Mouse (Mus musculus) heart, postnatal 25 days (tissue): ENCODE data around the gene Gm10961. TPM values are rescaled to one million over a fixed set of nuclear protein-coding genes. Genes with fewer than 3 reads are reported as not detected.

ENCODE experiments used
- DNase-seq: peaks from one replicate; pipeline ENCODE4 v3.0.0; 2022; ENCODE audit warnings: low spot score
- intact Hi-C: fragments of 180-260 bp; cut with DNase I; formaldehyde crosslinking; loops from one replicate; pipeline ENCODE4 v1.15.1; 2025
- total RNA-seq, 2 experiments: library from RNA; stranded (reverse); gene quantifications; 2 replicates each; pipeline ENCODE4 v1.2.3; 2021

Gene Gm10961
- not detected for total RNA-seq

- no peak for DNase-seq
Observed at GRCm38 (mm10) chr3:107630682-107631522, at the start of gene Gm10961. Gene Gm10961, plus strand, starts transcription at chr3:107631322.

DNA sequence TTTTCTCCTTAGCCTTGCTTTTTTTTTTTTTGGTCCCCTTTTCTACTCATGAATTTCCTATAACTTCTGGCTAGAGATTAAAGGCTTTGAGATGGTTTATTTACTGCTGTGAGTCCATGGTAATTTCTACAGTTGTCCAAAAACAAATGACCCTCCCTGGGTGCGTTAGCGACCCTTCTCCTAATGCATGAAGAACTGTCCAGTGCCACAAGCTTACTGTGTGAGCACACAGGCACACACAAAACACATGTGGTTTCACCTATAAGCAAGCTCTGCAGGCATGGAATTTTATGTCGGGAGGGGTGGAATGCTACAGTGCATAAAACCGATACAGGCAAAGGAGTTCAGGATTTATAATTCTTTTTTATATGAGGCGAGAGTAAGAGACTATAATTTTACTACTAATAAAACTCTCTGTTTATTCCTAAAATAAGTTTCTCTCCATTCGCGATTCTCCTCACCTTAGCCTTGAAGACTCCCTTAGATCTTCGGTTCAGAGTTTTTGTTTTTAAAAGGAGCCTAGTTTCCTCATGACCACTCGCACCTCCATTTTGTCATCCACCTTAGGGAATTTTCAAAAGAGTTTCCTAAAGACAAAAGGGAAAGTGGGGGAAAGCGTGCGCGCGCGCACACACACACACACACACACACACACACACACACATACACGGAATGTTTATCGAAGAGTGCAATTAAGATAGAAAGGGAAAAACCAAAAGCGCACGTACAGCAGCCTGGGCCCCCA is 48.8 kb upstream of the Gm10961 start:
- intact Hi-C loops: no loop called here

More at GRCm38 (mm10) chr3:107630682-107631522, at the start of gene Gm10961:
- intact Hi-C loops: loop anchor here (10.0 kb wide), 1 partner anchor 434 kb away; no protein-coding TSS in a partner anchor

GRCm38 (mm10) chr3:107582875-107583767 is 48.0 kb upstream of the Gm10961 start:
- intact Hi-C loops: no loop called here
- no peak for DNase-seq

More for the DNA sequence above, 48.8 kb upstream of the Gm10961 start:
- no peak for DNase-seq

DNA sequence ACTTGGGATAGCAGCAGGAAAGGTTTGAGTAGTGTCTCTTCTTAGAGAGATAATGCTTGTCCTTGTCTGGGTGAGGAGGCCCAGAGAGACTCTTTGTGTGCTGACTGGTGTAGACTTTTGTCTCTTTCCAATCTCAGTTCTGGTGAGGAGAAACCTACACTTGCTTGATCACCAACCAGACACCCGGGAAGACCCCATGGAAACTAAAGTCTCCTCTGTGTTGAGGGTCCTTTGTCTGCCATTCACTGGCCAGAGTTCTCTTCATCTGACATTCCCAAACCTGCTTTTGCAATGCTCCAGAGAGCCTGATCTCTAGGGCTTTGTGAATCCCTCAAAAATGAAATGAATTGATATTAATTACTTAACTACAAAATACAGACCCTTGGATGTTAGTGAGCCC is 47.2 kb upstream of the Gm10961 start:
- intact Hi-C loops: no loop called here
- no peak for DNase-seq

DNA sequence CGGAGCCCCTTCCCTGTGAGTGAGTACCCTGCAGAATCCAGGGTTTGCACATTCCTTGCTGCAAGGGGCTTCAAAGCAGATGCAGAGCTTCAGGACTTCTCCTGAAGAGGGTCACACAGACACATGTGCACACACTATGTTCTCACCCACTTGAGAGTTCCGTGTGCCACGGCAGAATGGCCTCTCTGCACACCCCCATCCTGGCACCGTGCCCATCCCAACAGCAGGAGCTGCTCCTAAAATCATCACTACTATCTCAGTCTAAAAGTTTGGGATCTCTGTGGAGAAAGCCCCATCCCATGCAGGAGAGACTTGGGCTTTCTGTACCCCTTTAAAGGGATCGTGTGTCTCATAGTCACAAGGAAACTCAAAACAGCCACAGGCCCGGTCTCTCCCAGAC is 44.6 kb upstream of the Gm10961 start:
- no peak for DNase-seq
- intact Hi-C loops: no loop called here

GRCm38 (mm10) chr3:107591612-107592011 is 39.5 kb upstream of the Gm10961 start:
- no peak for DNase-seq
- intact Hi-C loops: no loop called here

DNA sequence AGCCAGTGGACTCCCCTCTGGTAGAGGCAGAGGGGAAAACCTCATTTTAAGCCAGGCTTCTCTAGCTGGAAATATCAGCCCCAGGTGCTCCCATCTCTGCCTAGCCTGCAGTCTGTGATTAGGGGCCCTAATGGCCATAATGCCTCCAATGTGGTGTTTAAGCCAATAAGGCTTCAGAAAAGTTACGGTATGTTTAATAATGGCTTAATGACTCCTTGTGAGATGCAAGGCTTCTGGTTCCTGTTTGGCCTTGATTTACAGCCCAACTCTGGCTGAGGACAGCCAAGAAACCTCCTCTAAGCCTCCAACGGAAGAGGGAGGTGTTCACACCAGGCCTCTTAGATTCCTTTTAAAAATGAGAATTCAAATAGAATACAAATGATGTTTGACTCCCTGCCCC is 37.5 kb upstream of the Gm10961 start:
- DNase-seq: no peak
- intact Hi-C loops: no loop called here

- intact Hi-C loops: no loop called here
- DNase-seq: no peak
Observed at GRCm38 (mm10) chr3:107594662-107595263, 36.4 kb upstream of the Gm10961 start, which contains the start of gene Alx3. Gene Alx3, plus strand, starts transcription at chr3:107595031.

DNA sequence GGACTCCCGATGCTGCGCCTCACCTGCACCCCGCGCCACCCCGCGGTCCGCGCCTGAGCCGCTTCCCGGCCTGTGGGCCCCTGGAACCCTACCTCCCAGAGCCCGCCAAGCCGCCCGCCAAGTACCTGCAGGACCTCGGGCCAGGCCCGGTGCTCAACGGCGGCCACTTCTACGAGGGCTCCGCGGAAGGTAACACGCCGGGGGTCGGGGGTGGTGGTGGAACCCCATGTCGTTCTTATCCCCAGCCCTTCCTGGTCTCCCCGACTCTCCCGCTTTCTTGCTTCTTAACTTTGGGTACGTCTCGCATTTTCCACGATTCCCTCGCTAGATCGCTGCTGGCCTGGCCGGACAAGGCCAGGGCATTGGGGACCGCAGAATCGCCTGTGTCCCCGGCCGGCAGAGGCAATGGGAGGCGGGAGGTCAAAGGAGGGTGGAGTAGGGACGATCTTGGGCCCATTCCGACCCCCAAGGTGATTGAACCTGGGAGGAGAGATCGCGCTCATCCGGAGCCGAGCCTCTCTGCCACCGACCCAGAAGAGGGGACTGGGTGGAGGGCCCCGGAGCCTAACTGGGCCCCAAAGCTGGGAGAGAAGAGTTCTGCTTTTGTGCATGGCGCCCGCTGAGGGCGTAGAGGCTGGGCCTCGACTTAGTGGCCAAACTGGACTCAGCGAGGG is 35.7 kb upstream of the Gm10961 start:
- intact Hi-C loops: no loop called here
- no peak for DNase-seq

DNA sequence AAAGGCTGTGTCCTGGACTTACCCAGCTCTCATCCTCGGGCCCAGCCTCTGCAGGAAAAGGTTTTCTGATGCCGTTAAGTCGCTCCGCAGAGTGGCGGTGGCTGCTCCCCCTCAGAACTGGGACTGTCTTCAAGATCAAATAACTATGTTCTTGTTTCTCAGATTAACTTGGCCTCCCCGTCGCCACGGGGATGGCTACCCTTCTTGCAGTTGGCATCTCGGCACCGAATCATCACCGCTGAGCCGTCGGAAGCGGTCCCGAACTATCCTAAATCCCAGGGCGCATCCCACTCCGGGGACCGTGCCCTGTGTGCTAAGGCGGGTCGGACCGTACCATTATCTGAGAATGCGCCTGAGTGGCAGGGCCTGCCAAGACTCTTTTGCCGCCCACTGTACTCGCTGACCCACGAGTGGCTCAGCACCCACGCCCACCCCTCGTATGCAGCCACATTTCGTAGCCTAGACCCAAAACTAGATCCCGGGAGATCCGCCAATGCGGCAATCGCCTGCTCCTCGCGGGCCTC is 35.1 kb upstream of the Gm10961 start:
- no peak for DNase-seq
- intact Hi-C loops: no loop called here

DNA sequence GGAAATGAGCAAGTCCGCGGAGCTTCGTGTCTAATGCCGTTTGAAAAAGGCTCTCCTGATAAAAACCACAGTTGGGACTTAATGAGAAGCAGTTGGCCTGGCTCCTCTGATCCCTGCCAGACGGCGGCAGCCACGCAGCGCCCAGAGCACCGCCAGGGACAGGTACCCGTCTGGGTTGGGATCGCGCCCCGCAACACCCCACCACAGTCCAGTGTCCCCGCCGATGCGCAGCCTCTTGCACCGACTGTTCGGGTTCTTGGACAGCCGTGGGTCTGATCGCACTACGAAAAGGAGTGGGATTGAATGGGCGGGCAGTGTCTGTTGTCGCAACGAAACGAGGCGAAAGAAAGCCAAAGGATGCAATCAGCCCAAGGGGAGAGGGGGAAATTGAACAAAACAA is 34.6 kb upstream of the Gm10961 start:
- intact Hi-C loops: no loop called here
- no peak for DNase-seq

DNA sequence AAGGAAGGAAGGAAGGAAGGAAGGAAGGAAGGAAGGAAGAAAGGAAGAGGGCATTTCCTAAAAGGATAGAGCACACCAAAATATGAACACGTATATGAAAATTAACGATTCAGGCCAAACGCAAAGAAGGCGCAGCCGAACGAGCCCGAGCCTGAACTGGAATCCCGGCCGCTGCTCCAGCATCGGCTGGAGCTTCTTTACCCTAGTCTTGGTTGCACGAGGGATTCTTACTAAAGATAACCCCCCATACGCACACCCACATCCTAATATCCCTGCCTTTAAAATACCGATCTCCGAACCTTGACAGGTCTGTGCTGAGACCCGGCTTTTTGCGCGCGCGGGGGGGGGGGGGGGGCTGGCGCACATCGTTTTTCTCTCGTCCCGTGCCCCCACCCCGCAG is 34.0 kb upstream of the Gm10961 start:
- no peak for DNase-seq
- intact Hi-C loops: no loop called here

DNA sequence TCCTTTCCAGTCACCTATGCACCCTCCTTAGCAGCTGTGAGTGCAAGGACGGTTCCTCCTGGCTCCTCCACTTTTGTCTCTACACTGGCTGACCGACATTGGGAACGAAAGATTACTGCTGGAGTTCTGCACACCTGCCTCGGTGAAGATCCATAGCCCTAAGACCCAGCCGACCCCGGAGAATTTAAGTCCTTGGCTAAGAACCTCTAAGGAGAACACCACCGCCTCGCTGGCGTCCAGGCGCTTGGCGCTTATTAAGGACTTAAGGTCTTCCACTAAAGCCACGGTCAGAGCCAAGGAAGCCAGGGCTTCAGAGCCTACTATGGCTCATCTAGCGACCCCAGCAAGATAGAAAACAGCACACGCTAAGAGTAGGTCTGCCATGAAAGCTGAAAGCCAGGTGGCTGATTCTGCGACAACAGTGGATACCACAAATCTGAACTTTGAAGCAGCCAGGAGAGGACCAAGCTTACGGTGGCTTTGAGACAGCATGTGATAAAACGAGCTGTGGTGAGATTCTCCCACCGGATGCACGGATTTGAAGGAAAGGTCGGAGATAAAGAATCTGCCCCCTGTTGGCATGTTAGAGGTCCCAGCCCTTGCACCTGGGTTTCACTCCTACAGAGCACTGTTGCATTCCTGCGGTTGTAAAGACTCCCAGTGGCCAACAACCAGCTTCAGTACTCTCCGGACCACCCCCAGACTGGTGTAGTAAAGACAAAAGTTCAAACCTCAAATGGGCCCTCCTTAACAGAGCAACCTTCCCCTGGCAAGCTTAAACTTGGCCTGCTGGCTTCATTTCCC is 33.3 kb upstream of the Gm10961 start:
- intact Hi-C loops: no loop called here

DNA sequence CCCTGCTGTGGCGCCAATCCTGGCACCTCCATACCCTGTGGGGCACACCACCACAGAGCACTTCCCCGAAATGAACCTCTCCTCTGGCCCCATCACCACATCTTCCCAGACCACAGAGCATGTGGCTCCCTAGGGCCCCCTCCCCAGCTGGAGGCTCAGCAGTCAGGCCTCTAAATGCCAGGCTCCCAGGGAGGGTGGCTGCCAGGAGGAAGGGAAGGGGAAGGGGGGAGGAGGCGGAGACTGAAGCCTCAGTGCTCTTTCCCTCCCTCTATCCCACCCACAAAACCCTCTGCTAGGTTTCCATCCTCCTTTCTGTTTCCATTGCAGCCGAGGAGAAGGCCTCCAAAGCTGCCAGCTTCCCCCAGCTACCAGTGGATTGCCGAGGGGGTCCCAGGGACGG is 31.0 kb upstream of the Gm10961 start:
- intact Hi-C loops: loop anchor here (10.0 kb wide), 1 partner anchor 265 kb away; no protein-coding TSS in a partner anchor
- DNase-seq: no peak

More for the DNA sequence above, 33.3 kb upstream of the Gm10961 start:
- DNase-seq: no peak

DNA sequence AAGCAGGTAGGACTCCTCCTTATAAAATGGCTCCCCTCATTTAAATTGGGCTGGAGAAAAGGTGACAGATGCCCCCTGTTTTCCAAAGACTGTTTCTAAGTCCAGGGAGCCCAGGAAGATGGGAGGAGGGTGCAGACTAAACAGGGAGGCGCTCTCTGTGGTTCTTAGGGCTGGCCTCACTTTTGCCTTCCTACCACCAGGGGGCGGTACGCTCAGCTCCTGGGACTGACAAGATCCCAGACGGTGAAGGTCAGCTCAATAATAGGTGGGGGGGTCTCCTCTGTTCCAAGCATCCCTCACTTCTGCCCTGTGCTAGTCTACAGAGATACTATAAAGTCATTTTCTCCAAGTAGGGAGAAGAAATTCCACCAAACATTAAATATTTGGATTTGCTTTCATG is 25.8 kb upstream of the Gm10961 start:
- no peak for DNase-seq
- intact Hi-C loops: loop anchor here (10.0 kb wide), 1 partner anchor 259 kb away; no protein-coding TSS in a partner anchor

GRCm38 (mm10) chr3:107607221-107607620 is 23.9 kb upstream of the Gm10961 start:
- intact Hi-C loops: loop anchor here (10.0 kb wide), 1 partner anchor 258 kb away; no protein-coding TSS in a partner anchor
- DNase-seq: no peak

DNA sequence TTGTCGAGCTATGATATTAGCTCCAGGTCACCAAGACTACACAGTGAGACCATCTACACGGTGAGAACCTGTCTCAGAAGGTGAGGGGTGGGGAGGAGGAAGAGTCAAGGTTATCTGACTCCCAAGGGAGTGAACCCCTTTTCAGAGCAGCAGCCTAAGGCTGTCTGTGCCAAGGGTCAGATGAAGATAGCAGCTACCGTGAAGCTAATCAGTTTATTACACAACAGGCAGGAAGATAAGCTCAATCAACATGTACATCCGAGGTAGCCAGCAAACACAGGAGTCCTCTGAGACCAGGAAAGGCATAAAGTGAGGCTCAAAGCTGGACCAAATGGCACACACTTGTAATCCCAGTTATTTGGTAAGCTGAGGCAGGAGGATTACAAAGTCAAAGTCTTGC is 22.3 kb upstream of the Gm10961 start:
- intact Hi-C loops: loop anchor here (10.0 kb wide), 1 partner anchor 256 kb away; no protein-coding TSS in a partner anchor

GRCm38 (mm10) chr3:107609376-107609775 is 21.7 kb upstream of the Gm10961 start:
- intact Hi-C loops: loop anchor here (10.0 kb wide), 1 partner anchor 255 kb away; no protein-coding TSS in a partner anchor
- no peak for DNase-seq

More for the DNA sequence above, 22.3 kb upstream of the Gm10961 start:
- DNase-seq: no peak
